Mouse (Mus musculus): ENCODE measurements around the gene Grb10. TPM values are rescaled to one million over a fixed set of nuclear protein-coding genes. Genes with fewer than 3 reads are reported as not detected.

Grb10 gene
- polyA plus RNA-seq, 1 experiment from 2014 or later = 414 TPM

- peak overlapping the region; percentile 56 for H3K4me2 ChIP-seq (replicated peaks)
- peaks cover 35% of the 10 kb centered on the region for H3K36me3 ChIP-seq
- peaks cover 23% of the 10 kb centered on the region for H3K9me3 ChIP-seq (replicated peaks)
- peak; percentile 95 for ATAC-seq (ENCODE audit: low FRiP score)
- H3K4me1 ChIP-seq = no peaks in the 10 kb centered on the region
- H3K9ac ChIP-seq = peak overlapping the region; percentile 13; the same call in 1 of the 2 replicates
- 53% methylated on average over 108 of the region's 108 CpGs for WGBS
- no peak overlapping the region for H3K27ac ChIP-seq
- H3K27me3 ChIP-seq = peaks cover 86% of the 10 kb centered on the region
- H3K4me3 ChIP-seq = peak overlapping the region; percentile 31
These were observed 12.5 kb downstream of the Grb10 start for GRCm38 (mm10) chr11:12025756-12026593.

GRCm38 (mm10) chr11:12025392-12025755 is 13.1 kb downstream of the Grb10 start:
- Histone ChIP-seq H3K36me3 (peaks cover 35% of the 10 kb centered on the region), H3K9me3 (replicated peaks) (peaks cover 23% of the 10 kb centered on the region), H3K9ac (no peak overlapping the region), H3K27ac (no peak overlapping the region), H3K4me3 (peak overlapping the region; percentile 31), H3K4me1 (no peaks in the 10 kb centered on the region), H3K27me3 (peaks cover 85% of the 10 kb centered on the region), H3K4me2 (replicated peaks) (peak overlapping the region; percentile 56)
- ATAC-seq (ENCODE audit: low FRiP score) = peak; percentile 77
- WGBS = 53% methylated on average over 32 of the region's 32 CpGs

- no peak overlapping the region for H3K9ac ChIP-seq
- H3K27me3 ChIP-seq = peaks cover 75% of the 10 kb centered on the region
- H3K9me3 ChIP-seq (replicated peaks) = peaks cover 23% of the 10 kb centered on the region
- whole genome bisulfite sequencing = 65% methylated on average over 3 of the region's 3 CpGs
- ATAC-seq (ENCODE audit: low FRiP score) = no peak
- no peak overlapping the region for H3K4me2 ChIP-seq (replicated peaks)
- H3K36me3 ChIP-seq = peaks cover 32% of the 10 kb centered on the region
- H3K4me1 ChIP-seq = no peaks in the 10 kb centered on the region
- H3K4me3 ChIP-seq = no peak overlapping the region
- H3K27ac ChIP-seq = no peak overlapping the region
These were observed 15.4 kb downstream of the Grb10 start for GRCm38 (mm10) chr11:12023051-12023450.

- Histone ChIP-seq H3K9ac (no peak overlapping the region), H3K4me2 (replicated peaks) (no peak overlapping the region), H3K9me3 (replicated peaks) (peaks cover 3% of the 10 kb centered on the region; the same call in 1 of the 2 replicates), H3K27ac (no peak overlapping the region), H3K27me3 (peaks cover 67% of the 10 kb centered on the region), H3K36me3 (peaks cover 10% of the 10 kb centered on the region), H3K4me3 (no peak overlapping the region), H3K4me1 (no peaks in the 10 kb centered on the region)
- 88% methylated on average over 1 of the region's 1 CpGs for WGBS
- ATAC-seq (ENCODE audit: low FRiP score) = no peak
These were observed 18.8 kb downstream of the Grb10 start for GRCm38 (mm10) chr11:12019651-12020050.

DNA sequence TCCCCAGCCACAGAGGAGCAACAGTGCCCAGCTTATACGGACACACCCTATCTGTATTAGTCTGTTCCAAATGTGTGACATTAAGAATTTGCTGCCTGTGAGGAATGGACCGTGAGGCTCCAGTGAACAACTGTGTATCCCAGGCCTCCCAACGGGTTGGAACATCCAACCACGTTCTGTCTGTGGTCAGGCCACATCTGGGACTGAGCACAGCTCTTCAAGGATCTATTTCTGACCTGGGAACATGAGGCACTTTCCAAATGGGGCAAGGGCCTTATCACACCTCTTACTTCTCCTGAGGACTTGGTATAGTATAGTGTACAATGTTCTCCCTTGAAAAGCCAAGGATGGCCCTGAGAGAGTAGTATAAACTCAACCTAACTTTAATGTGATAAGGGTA is 19.9 kb downstream of the Grb10 start:
- Histone ChIP-seq H3K27ac (no peak overlapping the region), H3K4me1 (no peaks in the 10 kb centered on the region), H3K36me3 (peaks cover 13% of the 10 kb centered on the region), H3K9ac (no peak overlapping the region), H3K4me2 (replicated peaks) (no peak overlapping the region), H3K4me3 (no peak overlapping the region), H3K9me3 (replicated peaks) (0 out of 2 replicates have a peak, but pooled peaks cover 6% of the 10 kb centered on the region), H3K27me3 (peaks cover 57% of the 10 kb centered on the region)
- 92% methylated on average over 4 of the region's 4 CpGs for WGBS
- no peak for ATAC-seq (ENCODE audit: low FRiP score)

DNA sequence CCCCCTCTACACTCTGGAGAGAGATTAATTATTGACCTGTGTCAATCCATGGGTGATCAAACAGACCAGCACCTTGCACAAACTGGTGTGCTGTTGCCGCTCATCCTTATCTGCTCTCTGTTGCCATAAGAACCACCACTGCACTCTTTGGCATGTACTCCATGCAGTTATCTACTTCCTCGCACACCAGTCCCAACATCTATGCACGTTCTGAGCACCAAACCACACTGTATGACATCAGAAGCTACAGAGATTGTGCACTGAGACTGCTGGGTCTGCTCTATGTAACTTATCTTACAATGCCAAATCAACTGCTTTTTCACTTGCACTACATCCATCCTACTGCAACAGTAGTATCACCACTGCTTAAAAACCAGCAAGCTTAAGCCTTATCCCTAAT is 28.4 kb downstream of the Grb10 start:
- Histone ChIP-seq H3K27me3 (no peaks in the 10 kb centered on the region), H3K9me3 (replicated peaks) (peaks cover 17% of the 10 kb centered on the region; the same call in 1 of the 2 replicates), H3K4me2 (replicated peaks) (no peak overlapping the region), H3K27ac (no peak overlapping the region), H3K36me3 (peaks cover 9% of the 10 kb centered on the region), H3K4me1 (no peaks in the 10 kb centered on the region), H3K4me3 (no peak overlapping the region), H3K9ac (no peak overlapping the region)
- no peak for ATAC-seq (ENCODE audit: low FRiP score)
- 93% methylated on average over 3 of the region's 3 CpGs for WGBS

- H3K4me2 ChIP-seq (replicated peaks) = no peak overlapping the region
- H3K27me3 ChIP-seq = no peaks in the 10 kb centered on the region
- no peak overlapping the region for H3K9ac ChIP-seq
- no peak for ATAC-seq (ENCODE audit: low FRiP score)
- 79% methylated on average over 4 of the region's 4 CpGs for WGBS
- no peak overlapping the region for H3K4me3 ChIP-seq
- H3K36me3 ChIP-seq = no peaks in the 10 kb centered on the region
- H3K27ac ChIP-seq = no peak overlapping the region
- H3K4me1 ChIP-seq = 0 out of 2 replicates have a peak, but pooled peaks cover 2% of the 10 kb centered on the region
- H3K9me3 ChIP-seq (replicated peaks) = no peaks in the 10 kb centered on the region
These were observed 38.1 kb downstream of the Grb10 start for GRCm38 (mm10) chr11:12000293-12000910.

GRCm38 (mm10) chr11:11998881-11999280 is 39.6 kb downstream of the Grb10 start:
- Histone ChIP-seq H3K9me3 (replicated peaks) (no peaks in the 10 kb centered on the region), H3K36me3 (no peaks in the 10 kb centered on the region), H3K9ac (no peak overlapping the region), H3K4me2 (replicated peaks) (no peak overlapping the region), H3K4me3 (no peak overlapping the region), H3K27ac (no peak overlapping the region), H3K27me3 (no peaks in the 10 kb centered on the region), H3K4me1 (0 out of 2 replicates have a peak, but pooled peaks cover 2% of the 10 kb centered on the region)
- 77% methylated on average over 3 of the region's 3 CpGs for WGBS
- no peak for ATAC-seq (ENCODE audit: low FRiP score)

DNA sequence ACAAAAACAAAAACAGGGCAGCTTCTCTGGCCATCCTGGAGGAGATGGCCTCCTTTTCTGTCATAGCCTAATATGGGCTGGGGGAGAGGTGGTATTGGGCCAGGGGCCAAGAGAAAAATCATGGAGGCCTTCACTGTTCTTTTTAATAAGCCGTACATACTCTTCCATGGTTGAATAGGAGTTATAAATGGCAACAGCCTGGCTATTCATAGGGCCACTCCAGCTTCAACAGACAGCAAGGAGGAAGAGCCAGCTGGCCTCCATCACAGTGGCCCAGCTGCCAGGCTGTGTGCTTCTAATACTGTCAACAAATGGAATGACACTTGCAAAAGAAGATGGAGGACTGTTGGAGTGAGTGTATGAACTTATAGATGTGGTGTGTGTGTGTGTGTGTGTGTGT is 41.4 kb downstream of the Grb10 start:
- Histone ChIP-seq H3K4me3 (no peak overlapping the region), H3K4me2 (replicated peaks) (no peak overlapping the region), H3K36me3 (no peaks in the 10 kb centered on the region), H3K27me3 (no peaks in the 10 kb centered on the region), H3K9ac (no peak overlapping the region), H3K4me1 (0 out of 2 replicates have a peak, but pooled peaks cover 2% of the 10 kb centered on the region), H3K9me3 (replicated peaks) (no peaks in the 10 kb centered on the region), H3K27ac (no peak overlapping the region)
- no peak for ATAC-seq (ENCODE audit: low FRiP score)
- 67% methylated on average over 1 of the region's 1 CpGs for WGBS

DNA sequence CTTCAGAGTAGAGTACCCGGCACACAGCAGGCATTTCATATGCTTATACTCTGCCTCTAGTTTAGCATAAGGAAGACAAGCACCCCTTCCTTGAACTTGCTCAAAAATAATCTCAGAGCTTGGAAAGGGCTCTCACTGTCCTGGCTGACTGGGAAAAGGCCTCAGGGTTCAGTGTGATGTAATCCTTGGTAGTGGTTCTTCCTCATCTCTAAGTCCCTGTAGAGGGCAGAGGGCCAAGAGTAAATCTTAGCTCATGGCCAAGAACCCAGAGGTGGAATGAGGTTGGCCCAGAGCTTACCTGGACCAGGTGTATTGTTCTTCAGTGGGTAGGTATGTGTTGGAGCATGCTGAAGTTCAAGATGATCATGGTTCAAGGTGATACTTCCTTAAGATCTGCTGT is 43.1 kb downstream of the Grb10 start:
- H3K27me3 ChIP-seq = no peaks in the 10 kb centered on the region
- 91% methylated on average over 1 of the region's 1 CpGs for WGBS
- H3K9ac ChIP-seq = no peak overlapping the region
- no peak overlapping the region for H3K4me2 ChIP-seq (replicated peaks)
- 0 out of 2 replicates have a peak, but pooled peaks cover 2% of the 10 kb centered on the region for H3K4me1 ChIP-seq
- H3K27ac ChIP-seq = no peak overlapping the region
- no peaks in the 10 kb centered on the region for H3K36me3 ChIP-seq
- no peak for ATAC-seq (ENCODE audit: low FRiP score)
- H3K4me3 ChIP-seq = no peak overlapping the region
- no peaks in the 10 kb centered on the region for H3K9me3 ChIP-seq (replicated peaks)

- Histone ChIP-seq H3K27me3 (no peaks in the 10 kb centered on the region), H3K4me3 (no peak overlapping the region), H3K27ac (no peak overlapping the region), H3K9ac (no peak overlapping the region), H3K36me3 (no peaks in the 10 kb centered on the region), H3K9me3 (replicated peaks) (no peaks in the 10 kb centered on the region), H3K4me1 (0 out of 2 replicates have a peak, but pooled peaks cover 2% of the 10 kb centered on the region), H3K4me2 (replicated peaks) (no peak overlapping the region)
- WGBS = 85% methylated on average over 5 of the region's 5 CpGs
- ATAC-seq (ENCODE audit: low FRiP score) = no peak
These were observed 44.7 kb downstream of the Grb10 start for GRCm38 (mm10) chr11:11993807-11994206.

- Histone ChIP-seq H3K4me2 (replicated peaks) (no peak overlapping the region), H3K9me3 (replicated peaks) (no peaks in the 10 kb centered on the region), H3K27me3 (no peaks in the 10 kb centered on the region), H3K36me3 (no peaks in the 10 kb centered on the region), H3K27ac (no peak overlapping the region), H3K4me3 (no peak overlapping the region), H3K4me1 (0 out of 2 replicates have a peak, but pooled peaks cover 2% of the 10 kb centered on the region), H3K9ac (no peak overlapping the region)
- 70% methylated on average over 2 of the region's 2 CpGs for WGBS
- ATAC-seq (ENCODE audit: low FRiP score) = no peak
These were observed 45.3 kb downstream of the Grb10 start for GRCm38 (mm10) chr11:11993183-11993582.

Measured in hindbrain, embryonic 12.5 days (tissue).